Mouse (Mus musculus): ENCODE results near the gene Oas1g.
A peak's percentile ranks its signal among the peaks of the same experiment; 100 is the strongest.

Gene Oas1g

DNA sequence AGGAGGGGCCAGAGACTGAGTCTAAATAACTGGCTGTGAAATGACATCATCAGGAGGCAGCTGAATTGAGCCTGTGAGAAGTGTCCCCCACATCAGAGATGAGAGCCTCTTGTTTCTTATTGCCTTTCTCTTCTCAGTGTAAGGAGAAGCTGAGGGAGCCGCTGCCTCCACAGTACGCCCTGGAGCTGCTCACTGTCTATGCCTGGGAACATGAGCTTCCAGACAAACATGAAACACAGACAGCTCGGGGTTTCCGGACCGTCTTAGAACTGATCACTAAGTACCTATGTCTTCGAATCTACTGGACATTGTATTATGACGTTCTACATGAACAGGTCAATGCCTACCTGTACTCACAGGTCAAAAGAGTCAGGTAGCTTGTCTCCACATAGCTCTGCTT lies 16.6 kb downstream of the Oas1g start:
- DNase-seq (ENCODE audit: low read depth, low spot score) = no peak
- no peaks in the 10 kb centered on the region for H3K36me3 ChIP-seq (ENCODE audit: control insufficient read depth, insufficient read depth, low read length, poor library complexity, severe bottlenecking)
- H3K27me3 ChIP-seq (ENCODE audit: control insufficient read depth, insufficient read depth, low read length, poor library complexity, severe bottlenecking) = no peaks in the 10 kb centered on the region

- Histone ChIP-seq H3K36me3 (ENCODE audit: control insufficient read depth, insufficient read depth, low read length, poor library complexity, severe bottlenecking) (no peaks in the 10 kb centered on the region), H3K27me3 (ENCODE audit: control insufficient read depth, insufficient read depth, low read length, poor library complexity, severe bottlenecking) (no peaks in the 10 kb centered on the region)
- DNase-seq (ENCODE audit: low read depth, low spot score) = no peak
Observed at GRCm38 (mm10) chr5:120870081-120870480, 17.3 kb downstream of the Oas1g start.

DNA sequence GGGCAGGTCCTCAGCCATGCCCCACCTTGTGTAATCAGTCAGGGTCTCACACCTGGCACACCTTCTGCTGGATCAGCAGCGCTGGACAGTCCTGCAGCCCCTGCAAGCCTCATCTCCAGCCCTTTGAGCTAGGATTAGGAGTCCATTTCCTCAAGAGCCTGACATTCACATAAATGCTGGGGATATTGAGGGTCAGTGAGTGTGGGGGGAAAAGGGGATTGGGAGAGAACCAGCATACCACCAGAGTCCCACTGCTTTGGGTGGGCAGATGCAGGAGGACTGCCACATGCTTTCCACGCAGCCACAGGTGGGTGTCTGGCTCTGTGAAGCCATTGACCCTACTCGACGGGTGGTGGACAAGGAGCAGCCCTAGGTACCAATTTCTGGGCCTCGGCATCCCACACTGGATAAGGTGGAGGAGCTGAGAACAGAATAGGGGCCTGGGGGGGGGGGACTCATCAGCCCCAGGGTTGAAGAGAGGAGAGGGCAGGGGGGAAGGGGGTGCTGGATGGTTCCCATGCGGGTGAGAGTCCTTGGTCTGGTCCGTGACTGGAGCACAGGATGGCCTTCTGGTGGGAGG lies 17.9 kb downstream of the Oas1g start:
- Histone ChIP-seq H3K36me3 (ENCODE audit: control insufficient read depth, insufficient read depth, low read length, poor library complexity, severe bottlenecking) (no peaks in the 10 kb centered on the region), H3K27me3 (ENCODE audit: control insufficient read depth, insufficient read depth, low read length, poor library complexity, severe bottlenecking) (no peaks in the 10 kb centered on the region)
- no peak for DNase-seq (ENCODE audit: low read depth, low spot score)

DNA sequence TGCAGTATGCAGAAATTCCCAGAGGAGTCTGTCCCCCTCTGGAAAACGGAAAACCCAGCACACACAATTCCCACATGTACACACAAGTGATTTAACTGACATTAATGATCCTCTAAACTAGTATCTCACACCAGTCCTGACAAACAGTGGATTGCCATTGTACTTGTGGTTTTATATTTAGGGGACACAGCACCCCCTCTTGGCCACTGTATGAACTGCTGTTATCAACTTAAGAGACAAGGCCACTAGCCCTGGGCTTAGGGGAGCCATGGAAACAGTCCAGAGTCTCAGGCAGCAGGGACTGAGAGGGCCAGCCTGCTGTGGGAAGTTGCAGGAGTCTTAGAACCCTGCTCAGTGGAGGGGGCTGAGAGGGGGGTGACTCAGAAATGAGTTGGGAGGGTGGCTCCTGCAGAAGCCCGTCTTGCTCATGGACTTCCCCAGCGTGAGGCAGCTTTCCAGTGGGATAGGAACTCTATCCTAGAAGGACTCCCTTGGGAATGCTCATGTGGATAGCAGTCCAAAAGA lies 22.0 kb downstream of the Oas1g start:
- peak; percentile 61 for DNase-seq (ENCODE audit: low read depth, low spot score)
- Histone ChIP-seq H3K36me3 (ENCODE audit: control insufficient read depth, insufficient read depth, low read length, poor library complexity, severe bottlenecking) (no peaks in the 10 kb centered on the region), H3K27me3 (ENCODE audit: control insufficient read depth, insufficient read depth, low read length, poor library complexity, severe bottlenecking) (no peaks in the 10 kb centered on the region)

GRCm38 (mm10) chr5:120861121-120861520 lies 26.3 kb downstream of the Oas1g start, which contains the start of gene Oas1h:
TSS of gene Oas1h (plus strand) at chr5:120861421.
- DNase-seq (ENCODE audit: low read depth, low spot score) = no peak
- Histone ChIP-seq H3K27me3 (ENCODE audit: control insufficient read depth, insufficient read depth, low read length, poor library complexity, severe bottlenecking) (no peaks in the 10 kb centered on the region), H3K36me3 (ENCODE audit: control insufficient read depth, insufficient read depth, low read length, poor library complexity, severe bottlenecking) (no peaks in the 10 kb centered on the region)

DNA sequence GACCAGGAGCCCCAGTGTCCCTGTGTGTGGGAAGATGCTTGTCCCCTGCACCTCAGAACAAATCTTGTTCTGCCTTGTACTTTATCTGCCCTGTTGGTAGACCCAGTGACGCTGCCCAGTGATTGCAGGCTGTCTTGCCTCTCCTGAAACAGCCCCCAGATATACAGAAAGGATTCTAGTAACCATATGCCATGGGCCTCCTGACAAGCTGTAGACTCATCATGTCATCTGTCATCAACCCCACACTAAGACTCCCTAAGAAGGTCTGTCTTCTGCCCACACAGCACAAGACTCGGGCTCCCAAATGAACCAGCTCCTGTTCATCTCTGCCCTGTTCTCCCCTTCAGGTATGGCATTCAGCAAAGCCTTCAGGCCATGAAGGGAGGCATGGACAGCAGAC lies 28.2 kb downstream of the Oas1g start:
- no peaks in the 10 kb centered on the region for H3K36me3 ChIP-seq (ENCODE audit: control insufficient read depth, insufficient read depth, low read length, poor library complexity, severe bottlenecking)
- DNase-seq (ENCODE audit: low read depth, low spot score) = no peak
- no peaks in the 10 kb centered on the region for H3K27me3 ChIP-seq (ENCODE audit: control insufficient read depth, insufficient read depth, low read length, poor library complexity, severe bottlenecking)

GRCm38 (mm10) chr5:120849601-120850136 lies 37.7 kb downstream of the Oas1g start:
- H3K27me3 ChIP-seq (ENCODE audit: control insufficient read depth, insufficient read depth, low read length, poor library complexity, severe bottlenecking) = no peaks in the 10 kb centered on the region
- peak; percentile 71 for DNase-seq (ENCODE audit: low read depth, low spot score)

DNA sequence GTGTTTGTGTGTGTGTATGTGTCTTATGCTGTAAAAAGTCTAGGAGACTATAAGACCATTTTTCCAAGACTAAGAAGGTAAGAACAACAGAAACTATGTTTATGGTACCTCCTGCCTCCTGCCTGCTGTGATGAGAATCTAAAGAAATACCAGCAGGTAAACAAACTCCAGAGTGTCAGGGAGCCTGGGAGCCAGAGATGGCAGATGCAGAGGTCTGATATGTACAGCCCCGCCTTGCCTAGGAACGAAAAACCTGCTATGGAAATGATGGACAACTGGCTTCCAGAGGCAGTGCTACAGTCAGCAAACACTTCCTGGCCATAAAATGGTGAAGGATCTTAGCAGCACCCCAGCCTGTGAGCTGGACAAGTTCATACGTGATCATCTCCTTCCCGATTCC lies 40.3 kb downstream of the Oas1g start, which contains the start of gene Oas1f:
Gene Oas1f (plus strand): TSS at position 301 of the 400 bp plus-strand sequence.
- no peak for DNase-seq (ENCODE audit: low read depth, low spot score)
- no peaks in the 10 kb centered on the region for H3K27me3 ChIP-seq (ENCODE audit: control insufficient read depth, insufficient read depth, low read length, poor library complexity, severe bottlenecking)
- no peaks in the 10 kb centered on the region for H3K36me3 ChIP-seq (ENCODE audit: control insufficient read depth, insufficient read depth, low read length, poor library complexity, severe bottlenecking)

More at GRCm38 (mm10) chr5:120849601-120850136, 37.7 kb downstream of the Oas1g start:
- H3K36me3 ChIP-seq (ENCODE audit: control insufficient read depth, insufficient read depth, low read length, poor library complexity, severe bottlenecking) = no peaks in the 10 kb centered on the region

DNA sequence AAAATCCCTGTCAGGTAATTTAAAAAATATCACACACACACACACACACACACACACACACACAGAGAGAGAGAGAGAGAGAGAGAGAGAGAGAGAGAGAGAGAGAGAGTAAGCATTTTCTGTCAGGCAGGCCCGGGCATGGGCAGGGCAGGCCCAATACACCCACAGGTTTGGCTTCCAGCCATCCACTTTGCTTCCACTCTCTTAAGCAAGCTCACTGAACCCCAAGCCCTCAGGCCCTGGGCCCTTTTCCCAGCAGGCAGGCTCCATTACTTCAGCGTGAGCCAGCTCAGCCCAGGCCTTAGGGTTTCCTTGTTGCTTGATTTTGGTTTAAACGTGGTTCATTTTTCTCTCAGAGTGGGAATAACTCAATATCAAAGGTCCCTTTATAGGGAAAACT lies 42.7 kb downstream of the Oas1g start:
- DNase-seq (ENCODE audit: low read depth, low spot score) = no peak
- Histone ChIP-seq H3K36me3 (ENCODE audit: control insufficient read depth, insufficient read depth, low read length, poor library complexity, severe bottlenecking) (no peaks in the 10 kb centered on the region), H3K27me3 (ENCODE audit: control insufficient read depth, insufficient read depth, low read length, poor library complexity, severe bottlenecking) (no peaks in the 10 kb centered on the region)

- peak; percentile 71 for DNase-seq (ENCODE audit: low read depth, low spot score)
- Histone ChIP-seq H3K36me3 (ENCODE audit: control insufficient read depth, insufficient read depth, low read length, poor library complexity, severe bottlenecking) (no peaks in the 10 kb centered on the region), H3K27me3 (ENCODE audit: control insufficient read depth, insufficient read depth, low read length, poor library complexity, severe bottlenecking) (no peaks in the 10 kb centered on the region; the same call in 1 of the 2 replicates)
Observed at GRCm38 (mm10) chr5:120836731-120837585, 50.5 kb downstream of the Oas1g start.

- H3K27me3 ChIP-seq (ENCODE audit: control insufficient read depth, insufficient read depth, low read length, poor library complexity, severe bottlenecking) = no peaks in the 10 kb centered on the region; the same call in 1 of the 2 replicates
- no peaks in the 10 kb centered on the region for H3K36me3 ChIP-seq (ENCODE audit: control insufficient read depth, insufficient read depth, low read length, poor library complexity, severe bottlenecking)
- no peak for DNase-seq (ENCODE audit: low read depth, low spot score)
Observed at GRCm38 (mm10) chr5:120833335-120834280, 53.8 kb downstream of the Oas1g start.

DNA sequence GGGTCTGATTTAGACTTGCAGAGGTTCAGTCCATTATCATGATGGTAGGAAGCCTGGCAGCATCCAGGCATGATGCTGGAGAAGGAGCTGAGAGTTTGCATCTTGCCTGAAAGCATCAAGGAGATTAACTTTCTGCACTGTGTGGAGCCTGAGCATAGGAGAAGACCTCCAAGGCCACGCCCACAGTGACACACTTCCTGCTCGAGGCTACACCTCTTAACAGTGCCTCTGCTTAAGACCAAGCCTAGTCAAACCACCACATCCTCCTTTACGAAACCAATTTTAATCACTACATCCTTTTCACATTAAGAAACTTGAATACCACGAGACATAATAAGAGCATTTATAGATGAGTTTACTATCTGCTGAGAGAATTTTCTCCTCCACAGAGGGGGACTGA lies 56.4 kb downstream of the Oas1g start:
- peak; percentile 58 for DNase-seq (ENCODE audit: low read depth, low spot score)
- Histone ChIP-seq H3K27me3 (ENCODE audit: control insufficient read depth, insufficient read depth, low read length, poor library complexity, severe bottlenecking) (no peaks in the 10 kb centered on the region; the same call in 1 of the 2 replicates), H3K36me3 (ENCODE audit: control insufficient read depth, insufficient read depth, low read length, poor library complexity, severe bottlenecking) (no peaks in the 10 kb centered on the region)

All from splenic B cell, adult 2 months (primary cell).